Mouse (Mus musculus): Measurements from ENCODE around the gene Rpl37a. TPM values are rescaled to one million over a fixed set of nuclear protein-coding genes. Genes with fewer than 3 reads are reported as not detected.

Gene Rpl37a
- polyA plus RNA-seq, 1 experiment from 2014 or later: 1,162 TPM

- H3K4me3 ChIP-seq (replicated peaks; ENCODE audit: low read depth, low read length): no peak overlapping the region
- no peaks in the 10 kb centered on the region for H3K4me1 ChIP-seq (ENCODE audit: control insufficient read depth, insufficient read depth, low read length)
- ATAC-seq (ENCODE audit: low FRiP score, low TSS enrichment) (no peak), DNase-seq (no peak)
- H3K27ac ChIP-seq (replicated peaks; ENCODE audit: low read depth, low read length): no peak overlapping the region
- H3K4me2 ChIP-seq (ENCODE audit: low read length): no peak overlapping the region
- no peak overlapping the region for H3K9ac ChIP-seq (replicated peaks; ENCODE audit: low read length)
- H3K36me3 ChIP-seq (ENCODE audit: control insufficient read depth, insufficient read depth, low read length): no peaks in the 10 kb centered on the region
- WGBS: 88% methylated on average over 4 of the region's 4 CpGs
- H3K27me3 ChIP-seq (ENCODE audit: control insufficient read depth, insufficient read depth, low read length): no peaks in the 10 kb centered on the region
- H3K9me3 ChIP-seq (ENCODE audit: control insufficient read depth, low read length): no peaks in the 10 kb centered on the region
Measured at GRCm38 (mm10) chr1:72728781-72729180, 17.7 kb downstream of the Rpl37a start.

- no peaks in the 10 kb centered on the region for H3K27me3 ChIP-seq (ENCODE audit: control insufficient read depth, insufficient read depth, low read length)
- H3K4me2 ChIP-seq (ENCODE audit: low read length): no peak overlapping the region
- H3K36me3 ChIP-seq (ENCODE audit: control insufficient read depth, insufficient read depth, low read length): no peaks in the 10 kb centered on the region
- H3K9ac ChIP-seq (replicated peaks; ENCODE audit: low read length): no peak overlapping the region
- DNase-seq (no peak), ATAC-seq (ENCODE audit: low FRiP score, low TSS enrichment) (no peak)
- H3K4me1 ChIP-seq (ENCODE audit: control insufficient read depth, insufficient read depth, low read length): no peaks in the 10 kb centered on the region
- no peak overlapping the region for H3K27ac ChIP-seq (replicated peaks; ENCODE audit: low read depth, low read length)
- 52% methylated on average over 10 of the region's 10 CpGs for WGBS
- H3K4me3 ChIP-seq (replicated peaks; ENCODE audit: low read depth, low read length): no peak overlapping the region
- no peaks in the 10 kb centered on the region for H3K9me3 ChIP-seq (ENCODE audit: control insufficient read depth, low read length)
Measured at GRCm38 (mm10) chr1:72730126-72730525, 19.0 kb downstream of the Rpl37a start.

GRCm38 (mm10) chr1:72733191-72733691 lies 22.2 kb downstream of the Rpl37a start:
- WGBS: 67% methylated on average over 9 of the region's 9 CpGs
- Histone ChIP-seq H3K27me3 (ENCODE audit: control insufficient read depth, insufficient read depth, low read length) (no peaks in the 10 kb centered on the region), H3K4me3 (replicated peaks; ENCODE audit: low read depth, low read length) (no peak overlapping the region), H3K27ac (replicated peaks; ENCODE audit: low read depth, low read length) (no peak overlapping the region), H3K9me3 (ENCODE audit: control insufficient read depth, low read length) (no peaks in the 10 kb centered on the region), H3K36me3 (ENCODE audit: control insufficient read depth, insufficient read depth, low read length) (no peaks in the 10 kb centered on the region), H3K9ac (replicated peaks; ENCODE audit: low read length) (no peak overlapping the region), H3K4me1 (ENCODE audit: control insufficient read depth, insufficient read depth, low read length) (0 out of 2 replicates have a peak, but pooled peaks cover 3% of the 10 kb centered on the region), H3K4me2 (ENCODE audit: low read length) (no peak overlapping the region)
- DNase-seq: no peak
- no peak for ATAC-seq (ENCODE audit: low FRiP score, low TSS enrichment)

GRCm38 (mm10) chr1:72736397-72737125 lies 25.5 kb downstream of the Rpl37a start:
- DNase-seq: no peak
- no peak for ATAC-seq (ENCODE audit: low FRiP score, low TSS enrichment)
- no peak overlapping the region for H3K27ac ChIP-seq (replicated peaks; ENCODE audit: low read depth, low read length)
- H3K9ac ChIP-seq (replicated peaks; ENCODE audit: low read length): no peak overlapping the region
- H3K36me3 ChIP-seq (ENCODE audit: control insufficient read depth, insufficient read depth, low read length): no peaks in the 10 kb centered on the region
- no peak overlapping the region for H3K4me2 ChIP-seq (ENCODE audit: low read length)
- 0 out of 2 replicates have a peak, but pooled peaks cover 3% of the 10 kb centered on the region for H3K4me1 ChIP-seq (ENCODE audit: control insufficient read depth, insufficient read depth, low read length)
- WGBS: 71% methylated on average over 13 of the region's 13 CpGs
- H3K4me3 ChIP-seq (replicated peaks; ENCODE audit: low read depth, low read length): no peak overlapping the region
- H3K9me3 ChIP-seq (ENCODE audit: control insufficient read depth, low read length): no peaks in the 10 kb centered on the region
- H3K27me3 ChIP-seq (ENCODE audit: control insufficient read depth, insufficient read depth, low read length): no peaks in the 10 kb centered on the region

- Histone ChIP-seq H3K27ac (replicated peaks; ENCODE audit: low read depth, low read length) (peak overlapping the region; percentile 55), H3K27me3 (ENCODE audit: control insufficient read depth, insufficient read depth, low read length) (no peaks in the 10 kb centered on the region), H3K9me3 (ENCODE audit: control insufficient read depth, low read length) (no peaks in the 10 kb centered on the region), H3K9ac (replicated peaks; ENCODE audit: low read length) (no peak overlapping the region), H3K4me2 (ENCODE audit: low read length) (no peak overlapping the region), H3K4me1 (ENCODE audit: control insufficient read depth, insufficient read depth, low read length) (0 out of 2 replicates have a peak, but pooled peaks cover 3% of the 10 kb centered on the region), H3K4me3 (replicated peaks; ENCODE audit: low read depth, low read length) (no peak overlapping the region), H3K36me3 (ENCODE audit: control insufficient read depth, insufficient read depth, low read length) (no peaks in the 10 kb centered on the region)
- WGBS: 57% methylated on average over 15 of the region's 15 CpGs
- DNase-seq (peak; percentile 57), ATAC-seq (ENCODE audit: low FRiP score, low TSS enrichment) (no peak)
Measured at GRCm38 (mm10) chr1:72738946-72739680, 28.0 kb downstream of the Rpl37a start.

- Histone ChIP-seq H3K4me2 (ENCODE audit: low read length) (no peak overlapping the region), H3K36me3 (ENCODE audit: control insufficient read depth, insufficient read depth, low read length) (no peaks in the 10 kb centered on the region), H3K9ac (replicated peaks; ENCODE audit: low read length) (no peak overlapping the region), H3K9me3 (ENCODE audit: control insufficient read depth, low read length) (no peaks in the 10 kb centered on the region), H3K4me1 (ENCODE audit: control insufficient read depth, insufficient read depth, low read length) (0 out of 2 replicates have a peak, but pooled peaks cover 3% of the 10 kb centered on the region), H3K4me3 (replicated peaks; ENCODE audit: low read depth, low read length) (no peak overlapping the region), H3K27ac (replicated peaks; ENCODE audit: low read depth, low read length) (peak overlapping the region; percentile 55; the same call in 1 of the 2 replicates), H3K27me3 (ENCODE audit: control insufficient read depth, insufficient read depth, low read length) (no peaks in the 10 kb centered on the region)
- 25% methylated on average over 10 of the region's 10 CpGs for whole genome bisulfite sequencing
- ATAC-seq (ENCODE audit: low FRiP score, low TSS enrichment): 0 out of 2 replicates have a peak, but pooled peaks have one; percentile 37
- peak; percentile 51 for DNase-seq
Measured at GRCm38 (mm10) chr1:72739681-72740063, 28.6 kb downstream of the Rpl37a start.

- Histone ChIP-seq H3K27ac (replicated peaks; ENCODE audit: low read depth, low read length) (no peak overlapping the region), H3K4me1 (ENCODE audit: control insufficient read depth, insufficient read depth, low read length) (0 out of 2 replicates have a peak, but pooled peaks cover 3% of the 10 kb centered on the region), H3K9me3 (ENCODE audit: control insufficient read depth, low read length) (no peaks in the 10 kb centered on the region), H3K9ac (replicated peaks; ENCODE audit: low read length) (no peak overlapping the region), H3K4me3 (replicated peaks; ENCODE audit: low read depth, low read length) (no peak overlapping the region), H3K27me3 (ENCODE audit: control insufficient read depth, insufficient read depth, low read length) (no peaks in the 10 kb centered on the region), H3K36me3 (ENCODE audit: control insufficient read depth, insufficient read depth, low read length) (no peaks in the 10 kb centered on the region), H3K4me2 (ENCODE audit: low read length) (no peak overlapping the region)
- 91% methylated on average over 5 of the region's 5 CpGs for WGBS
- DNase-seq: no peak
- no peak for ATAC-seq (ENCODE audit: low FRiP score, low TSS enrichment)
Measured at GRCm38 (mm10) chr1:72741406-72741805, 30.3 kb downstream of the Rpl37a start.

GRCm38 (mm10) chr1:72744816-72745506 lies 33.9 kb downstream of the Rpl37a start:
- H3K27me3 ChIP-seq (ENCODE audit: control insufficient read depth, insufficient read depth, low read length): no peaks in the 10 kb centered on the region
- H3K9me3 ChIP-seq (ENCODE audit: control insufficient read depth, low read length): no peaks in the 10 kb centered on the region
- H3K4me3 ChIP-seq (replicated peaks; ENCODE audit: low read depth, low read length): no peak overlapping the region
- H3K9ac ChIP-seq (replicated peaks; ENCODE audit: low read length): no peak overlapping the region
- no peak overlapping the region for H3K27ac ChIP-seq (replicated peaks; ENCODE audit: low read depth, low read length)
- no peak overlapping the region for H3K4me2 ChIP-seq (ENCODE audit: low read length)
- 88% methylated on average over 8 of the region's 8 CpGs for WGBS
- H3K36me3 ChIP-seq (ENCODE audit: control insufficient read depth, insufficient read depth, low read length): no peaks in the 10 kb centered on the region
- no peak for DNase-seq
- no peak for ATAC-seq (ENCODE audit: low FRiP score, low TSS enrichment)
- no peaks in the 10 kb centered on the region for H3K4me1 ChIP-seq (ENCODE audit: control insufficient read depth, insufficient read depth, low read length)
